Mouse (Mus musculus) embryonic fibroblast, embryonic 13.5 days (primary cell): ENCODE results near the gene Gm20538.

Experiments
- CTCF ChIP-seq: IDR thresholded peaks from 2 replicates; pipeline ENCODE4 v1.5.1; 2011; ENCODE audit warnings: mild to moderate bottlenecking, control low read depth, low read length, moderate library complexity, borderline replicate concordance; ENCODE audit not compliant: insufficient read depth
- POLR2A ChIP-seq: IDR thresholded peaks from 2 replicates; pipeline ENCODE4 v1.6.1; 2011; ENCODE audit warnings: low read depth, mild to moderate bottlenecking, control low read depth, low read length, moderate library complexity

GRCm38 (mm10) chr19:44562652-44563206 lies 10.1 kb upstream of the Gm20538 start, which contains the start of gene Hif1an:
- TF ChIP-seq POLR2A (peak; percentile 79), CTCF (peak; percentile 75; the same call in 1 of the 2 replicates)
